Mouse (Mus musculus): ENCODE measurements around the gene Tex33. TPM values are rescaled to one million over a fixed set of nuclear protein-coding genes. Genes with fewer than 3 reads are reported as not detected.
A peak's percentile ranks its signal among the peaks of the same experiment; 100 is the strongest.

Tex33 gene
- polyA plus RNA-seq, 1 experiment: 0.46 TPM

GRCm38 (mm10) chr15:78369641-78370040 is 26.1 kb downstream of the Tex33 start:
- Histone ChIP-seq H3K36me3 (ENCODE audit: control insufficient read depth, insufficient read depth, low read length) (no peaks in the 10 kb centered on the region), H3K4me3 (ENCODE audit: control insufficient read depth, insufficient read depth, low read length) (no peak overlapping the region), H3K27ac (ENCODE audit: control insufficient read depth, insufficient read depth, low read length) (no peak overlapping the region), H3K4me1 (replicated peaks; ENCODE audit: control insufficient read depth, insufficient read depth, low read length) (peaks cover 6% of the 10 kb centered on the region), H3K27me3 (ENCODE audit: control insufficient read depth, insufficient read depth, low read length) (no peaks in the 10 kb centered on the region)
- 88% methylated on average over 1 of the region's 1 CpGs for WGBS
- no peak for TF ChIP-seq POLR2A (IDR thresholded peaks at IDR 0.05; ENCODE audit: control insufficient read depth, extremely low read depth, insufficient read depth, low read length, poor library complexity)
- no peak for TF ChIP-seq CTCF (IDR thresholded peaks at IDR 0.05; ENCODE audit: borderline replicate concordance, control insufficient read depth, extremely low read depth, insufficient read depth, low read length, poor library complexity)
- no peak for DNase-seq

GRCm38 (mm10) chr15:78368926-78369346 is 26.8 kb downstream of the Tex33 start:
- H3K27ac ChIP-seq (ENCODE audit: control insufficient read depth, insufficient read depth, low read length): no peak overlapping the region
- TF ChIP-seq POLR2A (IDR thresholded peaks at IDR 0.05; ENCODE audit: control insufficient read depth, extremely low read depth, insufficient read depth, low read length, poor library complexity) (no peak), CTCF (IDR thresholded peaks at IDR 0.05; ENCODE audit: borderline replicate concordance, control insufficient read depth, extremely low read depth, insufficient read depth, low read length, poor library complexity) (peak; percentile 91; the same call in 1 of the 2 replicates)
- WGBS: 5% methylated on average over 8 of the region's 8 CpGs

GRCm38 (mm10) chr15:78367811-78368210 is 27.9 kb downstream of the Tex33 start:
- peaks cover 6% of the 10 kb centered on the region for H3K4me1 ChIP-seq (replicated peaks; ENCODE audit: control insufficient read depth, insufficient read depth, low read length)
- no peaks in the 10 kb centered on the region for H3K27me3 ChIP-seq (ENCODE audit: control insufficient read depth, insufficient read depth, low read length)
- TF ChIP-seq POLR2A (IDR thresholded peaks at IDR 0.05; ENCODE audit: control insufficient read depth, extremely low read depth, insufficient read depth, low read length, poor library complexity): no peak
- no peak for TF ChIP-seq CTCF (IDR thresholded peaks at IDR 0.05; ENCODE audit: borderline replicate concordance, control insufficient read depth, extremely low read depth, insufficient read depth, low read length, poor library complexity)
- WGBS: 47% methylated on average over 3 of the region's 3 CpGs
- no peaks in the 10 kb centered on the region for H3K36me3 ChIP-seq (ENCODE audit: control insufficient read depth, insufficient read depth, low read length)
- DNase-seq: no peak
- no peak overlapping the region for H3K4me3 ChIP-seq (ENCODE audit: control insufficient read depth, insufficient read depth, low read length)
- no peak overlapping the region for H3K27ac ChIP-seq (ENCODE audit: control insufficient read depth, insufficient read depth, low read length)

More at GRCm38 (mm10) chr15:78368926-78369346, 26.8 kb downstream of the Tex33 start:
- H3K4me3 ChIP-seq (ENCODE audit: control insufficient read depth, insufficient read depth, low read length): no peak overlapping the region
- no peaks in the 10 kb centered on the region for H3K27me3 ChIP-seq (ENCODE audit: control insufficient read depth, insufficient read depth, low read length)
- peak; percentile 47 for DNase-seq
- H3K36me3 ChIP-seq (ENCODE audit: control insufficient read depth, insufficient read depth, low read length): no peaks in the 10 kb centered on the region
- peaks cover 6% of the 10 kb centered on the region for H3K4me1 ChIP-seq (replicated peaks; ENCODE audit: control insufficient read depth, insufficient read depth, low read length)

GRCm38 (mm10) chr15:78366875-78367274 is 28.8 kb downstream of the Tex33 start:
- TF ChIP-seq CTCF (IDR thresholded peaks at IDR 0.05; ENCODE audit: borderline replicate concordance, control insufficient read depth, extremely low read depth, insufficient read depth, low read length, poor library complexity): no peak
- TF ChIP-seq POLR2A (IDR thresholded peaks at IDR 0.05; ENCODE audit: control insufficient read depth, extremely low read depth, insufficient read depth, low read length, poor library complexity): no peak

GRCm38 (mm10) chr15:78365916-78366315 is 29.8 kb downstream of the Tex33 start:
- Histone ChIP-seq H3K4me1 (replicated peaks; ENCODE audit: control insufficient read depth, insufficient read depth, low read length) (peaks cover 6% of the 10 kb centered on the region), H3K27ac (ENCODE audit: control insufficient read depth, insufficient read depth, low read length) (no peak overlapping the region), H3K4me3 (ENCODE audit: control insufficient read depth, insufficient read depth, low read length) (no peak overlapping the region), H3K27me3 (ENCODE audit: control insufficient read depth, insufficient read depth, low read length) (no peaks in the 10 kb centered on the region), H3K36me3 (ENCODE audit: control insufficient read depth, insufficient read depth, low read length) (no peaks in the 10 kb centered on the region)
- TF ChIP-seq CTCF (IDR thresholded peaks at IDR 0.05; ENCODE audit: borderline replicate concordance, control insufficient read depth, extremely low read depth, insufficient read depth, low read length, poor library complexity) (no peak), POLR2A (IDR thresholded peaks at IDR 0.05; ENCODE audit: control insufficient read depth, extremely low read depth, insufficient read depth, low read length, poor library complexity) (no peak)
- 90% methylated on average over 2 of the region's 2 CpGs for WGBS
- no peak for DNase-seq

More at GRCm38 (mm10) chr15:78366875-78367274, 28.8 kb downstream of the Tex33 start:
- Histone ChIP-seq H3K4me3 (ENCODE audit: control insufficient read depth, insufficient read depth, low read length) (no peak overlapping the region), H3K4me1 (replicated peaks; ENCODE audit: control insufficient read depth, insufficient read depth, low read length) (peaks cover 6% of the 10 kb centered on the region), H3K36me3 (ENCODE audit: control insufficient read depth, insufficient read depth, low read length) (no peaks in the 10 kb centered on the region), H3K27ac (ENCODE audit: control insufficient read depth, insufficient read depth, low read length) (no peak overlapping the region), H3K27me3 (ENCODE audit: control insufficient read depth, insufficient read depth, low read length) (no peaks in the 10 kb centered on the region)
- DNase-seq: no peak
- WGBS: 93% methylated on average over 8 of the region's 8 CpGs

- TF ChIP-seq POLR2A (IDR thresholded peaks at IDR 0.05; ENCODE audit: control insufficient read depth, extremely low read depth, insufficient read depth, low read length, poor library complexity) (no peak), CTCF (IDR thresholded peaks at IDR 0.05; ENCODE audit: borderline replicate concordance, control insufficient read depth, extremely low read depth, insufficient read depth, low read length, poor library complexity) (no peak)
- no peaks in the 10 kb centered on the region for H3K4me1 ChIP-seq (replicated peaks; ENCODE audit: control insufficient read depth, insufficient read depth, low read length)
- WGBS: 69% methylated on average over 5 of the region's 5 CpGs
- H3K27ac ChIP-seq (ENCODE audit: control insufficient read depth, insufficient read depth, low read length): no peak overlapping the region
- H3K36me3 ChIP-seq (ENCODE audit: control insufficient read depth, insufficient read depth, low read length): no peaks in the 10 kb centered on the region
- H3K27me3 ChIP-seq (ENCODE audit: control insufficient read depth, insufficient read depth, low read length): no peaks in the 10 kb centered on the region
- H3K4me3 ChIP-seq (ENCODE audit: control insufficient read depth, insufficient read depth, low read length): no peak overlapping the region
- DNase-seq: no peak
These were observed 40.2 kb downstream of the Tex33 start for GRCm38 (mm10) chr15:78355548-78355947.

GRCm38 (mm10) chr15:78354958-78355357 is 40.8 kb downstream of the Tex33 start:
- Histone ChIP-seq H3K27me3 (ENCODE audit: control insufficient read depth, insufficient read depth, low read length) (no peaks in the 10 kb centered on the region), H3K36me3 (ENCODE audit: control insufficient read depth, insufficient read depth, low read length) (no peaks in the 10 kb centered on the region), H3K4me1 (replicated peaks; ENCODE audit: control insufficient read depth, insufficient read depth, low read length) (no peaks in the 10 kb centered on the region), H3K27ac (ENCODE audit: control insufficient read depth, insufficient read depth, low read length) (no peak overlapping the region), H3K4me3 (ENCODE audit: control insufficient read depth, insufficient read depth, low read length) (no peak overlapping the region)
- peak; percentile 48 for DNase-seq
- no peak for TF ChIP-seq CTCF (IDR thresholded peaks at IDR 0.05; ENCODE audit: borderline replicate concordance, control insufficient read depth, extremely low read depth, insufficient read depth, low read length, poor library complexity)
- no peak for TF ChIP-seq POLR2A (IDR thresholded peaks at IDR 0.05; ENCODE audit: control insufficient read depth, extremely low read depth, insufficient read depth, low read length, poor library complexity)
- 0% methylated on average over 1 of the region's 1 CpGs for WGBS
